Mouse (Mus musculus) liver, embryonic 16.5 days (tissue): ENCODE measurements around the gene Pik3r6. TPM values are rescaled to one million over a fixed set of nuclear protein-coding genes. Genes with fewer than 3 reads are reported as not detected.

ENCODE experiments used
- ATAC-seq: fragments of 200-750 bp; cut with Nextera tagmentation; 2 replicates; pipeline ENCODE4 v1.8.0; 2017; ENCODE audit warnings: low read depth, mild to moderate bottlenecking, moderate number of reproducible peaks, moderate library complexity
- H3K27ac ChIP-seq: fragments of 300-500 bp; sonication (generic); 2 replicates; pipeline ENCODE4 v1.5.1; 2014; ENCODE audit warnings: mild to moderate bottlenecking, low read length
- H3K27me3 ChIP-seq: fragments of 300-500 bp; sonication (generic); 2 replicates; pipeline ENCODE4 v1.6.1; 2014; ENCODE audit warnings: low read depth, low read length, mixed read lengths; ENCODE audit not compliant: control insufficient read depth, insufficient read depth
- H3K36me3 ChIP-seq: fragments of 300-500 bp; sonication (generic); 2 replicates; pipeline ENCODE4 v1.6.1; 2014; ENCODE audit warnings: mild to moderate bottlenecking; ENCODE audit not compliant: control insufficient read depth, insufficient read depth
- H3K4me1 ChIP-seq: fragments of 300-500 bp; sonication (generic); 2 replicates; pipeline ENCODE4 v1.6.1; 2014; ENCODE audit warnings: low read depth, low read length, mixed read lengths; ENCODE audit not compliant: control insufficient read depth
- H3K4me2 ChIP-seq: fragments of 300-500 bp; sonication (generic); 2 replicates; pipeline ENCODE4 v1.6.1; 2014; ENCODE audit warnings: low read depth, low read length, mixed read lengths
- H3K4me3 ChIP-seq: fragments of 300-500 bp; sonication (generic); 2 replicates; pipeline ENCODE4 v1.5.1; 2014; ENCODE audit warnings: low read depth, mild to moderate bottlenecking, low read length
- H3K9ac ChIP-seq: fragments of 300-500 bp; sonication (generic); 2 replicates; pipeline ENCODE4 v1.6.1; 2014; ENCODE audit warnings: low read depth, low read length
- H3K9me3 ChIP-seq: fragments of 300-500 bp; sonication (generic); replicated peaks from 2 replicates; pipeline ENCODE4 v1.6.1; 2016; ENCODE audit warnings: low read length; ENCODE audit not compliant: control insufficient read depth
- WGBS: fragments of 180-500 bp; shearing (Covaris S2); extraction: QIAGEN DNeasy Blood & Tissue Kit; methylation state at CpG from one replicate; pipeline ENCODE4 v1.1.7; 2014; ENCODE audit not compliant: insufficient replicate concordance; 5-methylcytosine and 5-hydroxymethylcytosine counted together
- polyA plus RNA-seq: library from polyadenylated mRNA; unstranded; fragments of >200 nt; fragmentation: Nextera tagmentation; extraction: Ambion mirVana; gene quantifications from 2 replicates; pipeline ENCODE4 v1.2.1, GENCODE M21; 2015

The Pik3r6 gene
- polyA plus RNA-seq, 1 experiment from 2014 or later = 2.8 TPM

GRCm38 (mm10) chr11:68467962-68468612 lies 34.7 kb upstream of the Pik3r6 start:
- no peaks in the 10 kb centered on the region for H3K27me3 ChIP-seq
- H3K4me2 ChIP-seq = no peak overlapping the region
- H3K9ac ChIP-seq = no peak overlapping the region
- H3K27ac ChIP-seq = no peak overlapping the region
- no peaks in the 10 kb centered on the region for H3K4me1 ChIP-seq
- no peaks in the 10 kb centered on the region for H3K9me3 ChIP-seq
- ATAC-seq = no peak
- H3K36me3 ChIP-seq = no peaks in the 10 kb centered on the region
- WGBS = 45% methylated on average over 9 of the region's 9 CpGs
- no peak overlapping the region for H3K4me3 ChIP-seq

GRCm38 (mm10) chr11:68468886-68469285 lies 33.9 kb upstream of the Pik3r6 start:
- Histone ChIP-seq H3K9me3 (no peaks in the 10 kb centered on the region), H3K4me2 (no peak overlapping the region), H3K27me3 (no peaks in the 10 kb centered on the region), H3K4me3 (no peak overlapping the region), H3K9ac (no peak overlapping the region), H3K36me3 (no peaks in the 10 kb centered on the region), H3K4me1 (no peaks in the 10 kb centered on the region), H3K27ac (no peak overlapping the region)
- 66% methylated on average over 4 of the region's 4 CpGs for WGBS
- no peak for ATAC-seq

- no peak overlapping the region for H3K27ac ChIP-seq
- H3K36me3 ChIP-seq = no peaks in the 10 kb centered on the region
- 48% methylated on average over 5 of the region's 5 CpGs for WGBS
- H3K9ac ChIP-seq = no peak overlapping the region
- no peak for ATAC-seq
- no peaks in the 10 kb centered on the region for H3K9me3 ChIP-seq
- H3K4me3 ChIP-seq = no peak overlapping the region
- H3K4me1 ChIP-seq = no peaks in the 10 kb centered on the region
- no peak overlapping the region for H3K4me2 ChIP-seq
- H3K27me3 ChIP-seq = no peaks in the 10 kb centered on the region
Measured at GRCm38 (mm10) chr11:68472162-68472849, 30.5 kb upstream of the Pik3r6 start.

GRCm38 (mm10) chr11:68474600-68474999 lies 28.2 kb upstream of the Pik3r6 start:
- Histone ChIP-seq H3K27me3 (no peaks in the 10 kb centered on the region), H3K36me3 (no peaks in the 10 kb centered on the region), H3K9ac (no peak overlapping the region), H3K4me2 (no peak overlapping the region), H3K4me3 (no peak overlapping the region), H3K27ac (no peak overlapping the region), H3K9me3 (no peaks in the 10 kb centered on the region), H3K4me1 (no peaks in the 10 kb centered on the region)
- no peak for ATAC-seq
- 49% methylated on average over 6 of the region's 6 CpGs for WGBS

- H3K36me3 ChIP-seq = no peaks in the 10 kb centered on the region
- no peak overlapping the region for H3K27ac ChIP-seq
- no peak overlapping the region for H3K4me2 ChIP-seq
- no peak for ATAC-seq
- no peak overlapping the region for H3K9ac ChIP-seq
- WGBS = 68% methylated on average over 7 of the region's 7 CpGs
- no peaks in the 10 kb centered on the region for H3K4me1 ChIP-seq
- no peaks in the 10 kb centered on the region for H3K9me3 ChIP-seq
- H3K4me3 ChIP-seq = no peak overlapping the region
- no peaks in the 10 kb centered on the region for H3K27me3 ChIP-seq
Measured at GRCm38 (mm10) chr11:68475676-68476075, 27.1 kb upstream of the Pik3r6 start.

GRCm38 (mm10) chr11:68477661-68478060 lies 25.2 kb upstream of the Pik3r6 start:
- Histone ChIP-seq H3K36me3 (no peaks in the 10 kb centered on the region), H3K4me2 (no peak overlapping the region), H3K9ac (no peak overlapping the region), H3K9me3 (no peaks in the 10 kb centered on the region), H3K27ac (no peak overlapping the region), H3K27me3 (no peaks in the 10 kb centered on the region), H3K4me1 (no peaks in the 10 kb centered on the region), H3K4me3 (no peak overlapping the region)
- ATAC-seq = no peak
- WGBS = 60% methylated on average over 6 of the region's 6 CpGs

GRCm38 (mm10) chr11:68478574-68478981 lies 24.2 kb upstream of the Pik3r6 start:
- Histone ChIP-seq H3K4me1 (no peaks in the 10 kb centered on the region), H3K27me3 (no peaks in the 10 kb centered on the region), H3K9me3 (no peaks in the 10 kb centered on the region), H3K9ac (no peak overlapping the region), H3K27ac (no peak overlapping the region), H3K36me3 (no peaks in the 10 kb centered on the region), H3K4me2 (no peak overlapping the region), H3K4me3 (no peak overlapping the region)
- WGBS = 70% methylated on average over 3 of the region's 3 CpGs
- no peak for ATAC-seq

GRCm38 (mm10) chr11:68480660-68481059 lies 22.2 kb upstream of the Pik3r6 start:
- Histone ChIP-seq H3K4me1 (no peaks in the 10 kb centered on the region), H3K27me3 (no peaks in the 10 kb centered on the region), H3K27ac (no peak overlapping the region), H3K4me3 (no peak overlapping the region), H3K36me3 (no peaks in the 10 kb centered on the region), H3K9ac (no peak overlapping the region), H3K4me2 (no peak overlapping the region), H3K9me3 (no peaks in the 10 kb centered on the region)
- WGBS = 71% methylated on average over 4 of the region's 4 CpGs
- no peak for ATAC-seq

GRCm38 (mm10) chr11:68482001-68482400 lies 20.8 kb upstream of the Pik3r6 start:
- Histone ChIP-seq H3K27ac (no peak overlapping the region), H3K36me3 (no peaks in the 10 kb centered on the region), H3K4me3 (no peak overlapping the region), H3K9ac (no peak overlapping the region), H3K27me3 (no peaks in the 10 kb centered on the region), H3K9me3 (no peaks in the 10 kb centered on the region), H3K4me2 (no peak overlapping the region), H3K4me1 (no peaks in the 10 kb centered on the region)
- ATAC-seq = no peak
